In the genomic region with DNA sequence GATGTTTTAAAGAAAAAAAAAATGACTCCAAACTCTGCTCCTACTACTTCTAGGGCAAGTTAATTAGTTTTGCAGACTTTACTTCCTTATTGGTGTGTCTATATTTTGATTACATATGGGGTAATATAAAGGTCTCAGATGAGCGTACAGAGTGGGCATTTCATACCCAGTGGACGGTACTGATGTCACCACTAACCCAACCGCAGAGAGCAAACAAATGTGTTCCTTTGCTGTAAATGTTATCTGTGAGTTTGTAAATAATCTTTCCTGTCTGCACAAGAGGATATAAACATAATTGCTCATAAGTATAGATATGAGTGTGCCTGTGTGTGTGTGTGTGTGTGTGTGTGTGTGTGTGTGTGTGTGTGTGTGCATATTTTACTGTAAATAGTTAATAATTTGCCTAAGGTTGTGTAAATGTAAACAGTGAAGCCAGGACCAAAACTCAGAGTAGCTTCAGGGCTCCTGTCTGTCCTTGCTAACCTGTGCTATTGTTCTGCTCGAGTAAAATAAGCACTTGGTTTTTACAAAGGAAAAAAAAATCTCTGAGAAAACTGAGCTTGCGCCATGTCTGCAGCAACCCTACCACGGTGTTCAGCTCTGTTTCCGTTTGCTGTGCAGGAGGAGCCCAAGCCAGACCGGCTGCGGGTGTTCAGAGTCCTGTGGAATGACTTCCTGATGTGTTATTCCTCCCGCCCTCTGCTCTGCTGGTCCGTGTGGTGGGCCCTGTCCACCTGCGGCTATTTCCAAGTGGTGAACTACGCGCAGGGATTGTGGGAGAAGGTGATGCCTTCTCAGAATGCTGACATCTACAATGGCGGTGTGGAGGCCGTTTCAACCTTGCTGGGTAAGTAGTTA, we compare ENCODE assay signal across 19 mouse cellular contexts. TPM values are rescaled to one million over a fixed set of nuclear protein-coding genes. Genes with fewer than 3 reads are reported as not detected.
DNase-seq lines count a peak whose midpoint lies in the region; ATAC-seq and TF ChIP-seq lines count a peak whose summit lies in the region.
"Had no signal": no experiment of that assay in that cellular context is flagged by ENCODE, and none has a peak within 500 bp of the region (broad histone marks: within the 10 kb centered on the region; RNA-seq: fewer than 3 reads in every experiment).

No protein-coding gene starts in this region.

- no peak for DNase-seq in liver, adult 2 months (ENCODE audit: extremely low read depth, low read depth, low spot score)
- no peak for DNase-seq in liver, embryonic 11.5 days (ENCODE audit: low spot score)
- no peak for DNase-seq in liver, embryonic 13.5 days
- DNase-seq in heart, postnatal 4 days: no peak
- DNase-seq in thymus, postnatal 14 days: no peak
- DNase-seq: cerebellum, postnatal 14 days; forebrain, postnatal 0 days; heart, postnatal 36 days; kidney, postnatal 36 days; layer of hippocampus, postnatal 36 days; thymus, adult 2 months had no signal

- TF ChIP-seq CTCF in liver, adult 2 months (IDR thresholded peaks at IDR 0.05; ENCODE audit: low read depth, low read length): no peak

- H3K4me3 ChIP-seq in liver, adult 2 months (ENCODE audit: insufficient read depth, low read depth, low read length): no peak overlapping the region
- H3K4me3 ChIP-seq in liver, embryonic 11.5 days (ENCODE audit: low read depth, low read length): no peak overlapping the region
- H3K4me3 ChIP-seq in intestine, embryonic 15.5 days (replicated peaks): no peak overlapping the region
- H3K4me3 ChIP-seq in liver, embryonic 13.5 days (replicated peaks): no peak overlapping the region
- H3K4me3 ChIP-seq in stomach, embryonic 16.5 days (replicated peaks; ENCODE audit: low read length): no peak overlapping the region
- H3K4me3 ChIP-seq: heart, embryonic 13.5 days; limb, embryonic 15.5 days; midbrain, embryonic 13.5 days; myocyte; neural tube, embryonic 15.5 days had no signal

- H3K27me3 ChIP-seq in liver, adult 2 months (ENCODE audit: control insufficient read depth, insufficient read depth, low read length): no peaks in the 10 kb centered on the region
- no peaks in the 10 kb centered on the region for H3K27me3 ChIP-seq in liver, embryonic 11.5 days (replicated peaks; ENCODE audit: control insufficient read depth, insufficient read depth, low read length)
- no peaks in the 10 kb centered on the region for H3K27me3 ChIP-seq in intestine, embryonic 15.5 days (replicated peaks)
- no peaks in the 10 kb centered on the region for H3K27me3 ChIP-seq in liver, embryonic 13.5 days
- H3K27me3 ChIP-seq in stomach, embryonic 16.5 days (ENCODE audit: control insufficient read depth, insufficient read depth, low read length): no peaks in the 10 kb centered on the region
- H3K27me3 ChIP-seq: heart, embryonic 13.5 days; limb, embryonic 15.5 days; midbrain, embryonic 13.5 days; neural tube, embryonic 15.5 days had no signal

- no peak for TF ChIP-seq POLR2A in liver, adult 2 months (IDR thresholded peaks at IDR 0.05; ENCODE audit: extremely low read depth, insufficient read depth, low read length)

- peak overlapping the region; percentile 0; the same call in 1 of the 2 replicates for H3K27ac ChIP-seq in liver, adult 2 months (replicated peaks; ENCODE audit: insufficient read depth, low read depth, low read length)
- no peak overlapping the region for H3K27ac ChIP-seq in liver, embryonic 11.5 days (ENCODE audit: low read depth, low read length)
- H3K27ac ChIP-seq in intestine, embryonic 15.5 days: no peak overlapping the region
- H3K27ac ChIP-seq in liver, embryonic 13.5 days: no peak overlapping the region
- H3K27ac ChIP-seq in stomach, embryonic 16.5 days (ENCODE audit: low read length): peak overlapping the region; percentile 58; the same call in 1 of the 2 replicates
- H3K27ac ChIP-seq: heart, embryonic 13.5 days; limb, embryonic 15.5 days; midbrain, embryonic 13.5 days; neural tube, embryonic 15.5 days had no signal

- H3K79me2 ChIP-seq in liver, adult 2 months (ENCODE audit: control insufficient read depth, insufficient read depth, low read length): peaks cover 13% of the 10 kb centered on the region; the same call in 1 of the 2 replicates

- no peak overlapping the region for H3K9ac ChIP-seq in liver, adult 2 months (ENCODE audit: low read depth, low read length)
- H3K9ac ChIP-seq in liver, embryonic 11.5 days (ENCODE audit: low read depth, low read length): no peak overlapping the region
- no peak overlapping the region for H3K9ac ChIP-seq in intestine, embryonic 15.5 days
- no peak overlapping the region for H3K9ac ChIP-seq in liver, embryonic 13.5 days
- no peak overlapping the region for H3K9ac ChIP-seq in stomach, embryonic 16.5 days (ENCODE audit: low read length)
- H3K9ac ChIP-seq: forebrain, postnatal 0 days; heart, embryonic 13.5 days; limb, embryonic 15.5 days; midbrain, embryonic 13.5 days; neural tube, embryonic 15.5 days had no signal

- H3K4me1 ChIP-seq in liver, adult 2 months (ENCODE audit: control insufficient read depth, insufficient read depth, low read length): peaks cover 20% of the 10 kb centered on the region
- no peaks in the 10 kb centered on the region for H3K4me1 ChIP-seq in liver, embryonic 11.5 days (replicated peaks; ENCODE audit: control insufficient read depth, insufficient read depth, low read length)
- H3K4me1 ChIP-seq in intestine, embryonic 15.5 days (replicated peaks): no peaks in the 10 kb centered on the region
- peaks cover 3% of the 10 kb centered on the region; the same call in 1 of the 2 replicates for H3K4me1 ChIP-seq in liver, embryonic 13.5 days (replicated peaks)
- no peaks in the 10 kb centered on the region for H3K4me1 ChIP-seq in stomach, embryonic 16.5 days (ENCODE audit: control insufficient read depth, insufficient read depth, low read length)
- H3K4me1 ChIP-seq: limb, embryonic 15.5 days; midbrain, embryonic 13.5 days; neural tube, embryonic 15.5 days had no signal

- H3K36me3 ChIP-seq in liver, adult 2 months (ENCODE audit: control insufficient read depth, insufficient read depth, low read length): peaks cover 65% of the 10 kb centered on the region
- H3K36me3 ChIP-seq in liver, embryonic 11.5 days (ENCODE audit: control insufficient read depth, insufficient read depth, low read length): peaks cover 9% of the 10 kb centered on the region; the same call in 1 of the 2 replicates
- H3K36me3 ChIP-seq in intestine, embryonic 15.5 days: peaks cover 14% of the 10 kb centered on the region; the same call in 1 of the 2 replicates
- H3K36me3 ChIP-seq in liver, embryonic 13.5 days: peaks cover 72% of the 10 kb centered on the region
- H3K36me3 ChIP-seq in stomach, embryonic 16.5 days (ENCODE audit: control insufficient read depth, insufficient read depth, low read length): peaks cover 16% of the 10 kb centered on the region; the same call in 1 of the 2 replicates

- no peak overlapping the region; the same call in 1 of the 2 replicates for H3K4me2 ChIP-seq in liver, embryonic 11.5 days
- H3K4me2 ChIP-seq in intestine, embryonic 15.5 days (replicated peaks): no peak overlapping the region
- H3K4me2 ChIP-seq in liver, embryonic 13.5 days: 0 out of 2 replicates have a peak overlapping the region, but pooled peaks have one; percentile 8
- H3K4me2 ChIP-seq in stomach, embryonic 16.5 days (ENCODE audit: low read depth, low read length): no peak overlapping the region
- H3K4me2 ChIP-seq: heart, embryonic 13.5 days; limb, embryonic 15.5 days; midbrain, embryonic 13.5 days; neural tube, embryonic 15.5 days had no signal

- WGBS in liver, adult 2 months: 32% methylated on average over 16 of the region's 16 CpGs
- 80% methylated on average over 16 of the region's 16 CpGs for WGBS in liver, embryonic 11.5 days
- 64% methylated on average over 16 of the region's 16 CpGs for WGBS in intestine, embryonic 15.5 days
- 81% methylated on average over 16 of the region's 16 CpGs for WGBS in liver, embryonic 13.5 days (ENCODE audit: insufficient replicate concordance)
- 68% methylated on average over 16 of the region's 16 CpGs for WGBS in stomach, embryonic 16.5 days

- H3K9me3 ChIP-seq in liver, embryonic 11.5 days (ENCODE audit: control insufficient read depth, low read length): no peaks in the 10 kb centered on the region
- H3K9me3 ChIP-seq in intestine, embryonic 15.5 days: no peaks in the 10 kb centered on the region
- no peaks in the 10 kb centered on the region for H3K9me3 ChIP-seq in liver, embryonic 13.5 days (replicated peaks)
- H3K9me3 ChIP-seq in stomach, embryonic 16.5 days (replicated peaks; ENCODE audit: control insufficient read depth, low read length): no peaks in the 10 kb centered on the region
- H3K9me3 ChIP-seq: heart, embryonic 13.5 days; limb, embryonic 15.5 days; midbrain, embryonic 13.5 days; neural tube, embryonic 15.5 days had no signal

- ATAC-seq in liver, embryonic 11.5 days (replicated peaks; ENCODE audit: low FRiP score): no peak
- peak; percentile 80 for ATAC-seq in intestine, embryonic 15.5 days
- peak; percentile 50 for ATAC-seq in liver, embryonic 13.5 days (ENCODE audit: low read depth)
- ATAC-seq in stomach, embryonic 16.5 days (ENCODE audit: insufficient read depth, low FRiP score): peak; percentile 60; the same call in 1 of the 2 replicates
- ATAC-seq: hindbrain, embryonic 16.5 days; midbrain, embryonic 13.5 days had no signal

RNA-seq across cellular contexts. Expression of a gene that starts 11.6 kb away (rescaled TPM):
- 96.1 and 121 TPM in 2 replicates for total RNA-seq in liver, adult 2 months (2014; rRNA removed)
- 84.5 and 86.9 TPM in 2 replicates for polyA plus RNA-seq in liver, adult 2 months (2012; rRNA removed)
- polyA plus RNA-seq in liver, embryonic 11.5 days (2014; fragmentation: Nextera tagmentation; extraction: Ambion mirVana): 26.6 and 31.0 TPM in 2 replicates
- 11.6 and 14.2 TPM in 2 replicates for polyA plus RNA-seq in intestine, embryonic 15.5 days (2015; fragmentation: Nextera tagmentation; extraction: Ambion mirVana)
- polyA plus RNA-seq in liver, embryonic 13.5 days (2015; fragmentation: Nextera tagmentation; extraction: Ambion mirVana): 20.6 and 25.3 TPM in 2 replicates
- polyA plus RNA-seq in stomach, embryonic 16.5 days (2015; fragmentation: Nextera tagmentation; extraction: Ambion mirVana): 15.3 and 15.9 TPM in 2 replicates
- total RNA-seq in heart, postnatal 4 days (2021): 1 to 10 TPM; 6.7 to 7.0 TPM

RNA-seq across cellular contexts. Expression of a gene that starts 15.0 kb away (rescaled TPM):
- 2.5 and 3.9 TPM in 2 replicates for total RNA-seq in liver, adult 2 months (2014; rRNA removed)
- polyA plus RNA-seq in liver, adult 2 months (2012; rRNA removed): 0.91 and 1.1 TPM in 2 replicates
- 7.1 and 9.4 TPM in 2 replicates for polyA plus RNA-seq in liver, embryonic 11.5 days (2014; fragmentation: Nextera tagmentation; extraction: Ambion mirVana)
- polyA plus RNA-seq in intestine, embryonic 15.5 days (2015; fragmentation: Nextera tagmentation; extraction: Ambion mirVana): 8.0 and 8.1 TPM in 2 replicates
- polyA plus RNA-seq in liver, embryonic 13.5 days (2015; fragmentation: Nextera tagmentation; extraction: Ambion mirVana): 4.5 and 4.7 TPM in 2 replicates
- 10.8 and 11.5 TPM in 2 replicates for polyA plus RNA-seq in stomach, embryonic 16.5 days (2015; fragmentation: Nextera tagmentation; extraction: Ambion mirVana)
- 1 to 10 TPM; 7.3 to 7.6 TPM for total RNA-seq in heart, postnatal 4 days (2021)

RNA-seq across cellular contexts. Expression of a gene that starts 43.5 kb away (rescaled TPM):
- total RNA-seq in liver, adult 2 months (2014; rRNA removed): 12.8 and 17.1 TPM in 2 replicates
- polyA plus RNA-seq in liver, adult 2 months (2012; rRNA removed): 2.4 and 3.4 TPM in 2 replicates
- 20.9 and 22.0 TPM in 2 replicates for polyA plus RNA-seq in liver, embryonic 11.5 days (2014; fragmentation: Nextera tagmentation; extraction: Ambion mirVana)
- 35.0 and 35.2 TPM in 2 replicates for polyA plus RNA-seq in intestine, embryonic 15.5 days (2015; fragmentation: Nextera tagmentation; extraction: Ambion mirVana)
- polyA plus RNA-seq in liver, embryonic 13.5 days (2015; fragmentation: Nextera tagmentation; extraction: Ambion mirVana): 14.1 and 15.4 TPM in 2 replicates
- polyA plus RNA-seq in stomach, embryonic 16.5 days (2015; fragmentation: Nextera tagmentation; extraction: Ambion mirVana): 30.3 and 33.8 TPM in 2 replicates
- total RNA-seq in heart, postnatal 4 days (2021): 1 to 10 TPM; 6.5 to 7.2 TPM

RNA-seq across cellular contexts. Expression of a gene that starts 46.9 kb away (rescaled TPM):
- total RNA-seq in liver, adult 2 months (2014; rRNA removed): 6.8 and 7.6 TPM in 2 replicates
- 1.9 and 2.0 TPM in 2 replicates for polyA plus RNA-seq in liver, adult 2 months (2012; rRNA removed)
- 19.7 and 22.3 TPM in 2 replicates for polyA plus RNA-seq in liver, embryonic 11.5 days (2014; fragmentation: Nextera tagmentation; extraction: Ambion mirVana)
- polyA plus RNA-seq in intestine, embryonic 15.5 days (2015; fragmentation: Nextera tagmentation; extraction: Ambion mirVana): 23.6 and 25.7 TPM in 2 replicates
- 12.1 and 14.2 TPM in 2 replicates for polyA plus RNA-seq in liver, embryonic 13.5 days (2015; fragmentation: Nextera tagmentation; extraction: Ambion mirVana)
- 34.3 and 39.2 TPM in 2 replicates for polyA plus RNA-seq in stomach, embryonic 16.5 days (2015; fragmentation: Nextera tagmentation; extraction: Ambion mirVana)
- total RNA-seq in heart, postnatal 4 days (2021): 10 to 100 TPM; 25.1 to 25.4 TPM

Comparison
In these comparisons a context has a peak if more than half of its experiments do, and no peak if none do; other contexts are left out.
1. H3K27ac ChIP-seq: peak in liver, adult 2 months (single experiment) and stomach, embryonic 16.5 days (single experiment); none in liver, embryonic 11.5 days (single experiment), intestine, embryonic 15.5 days (single experiment) and liver, embryonic 13.5 days (single experiment).